Mouse (Mus musculus): ENCODE data around the gene Stag1.

GRCm38 (mm10) chr9:100696537-100696936 lies 98.9 kb downstream of the Stag1 start:
- TF ChIP-seq CTCF (IDR thresholded peaks at IDR 0.05; ENCODE audit: low read depth, low read length) (no peak), POLR2A (IDR thresholded peaks at IDR 0.05; ENCODE audit: insufficient read depth, low read length) (no peak), EP300 (IDR thresholded peaks at IDR 0.05; ENCODE audit: insufficient read depth, low read depth, low read length) (no peak)
